Mouse (Mus musculus) adrenal gland (tissue): Measurements from ENCODE around the gene Prr12.
"Not testable (repeated sequence)": the region's sequence is repeated elsewhere in the genome, so short reads cannot be mapped to it uniquely, and the experiment has no call there.

Experiments used
- intact Hi-C: fragments of 180-260 bp; cut with DNase I; formaldehyde crosslinking; loops from one replicate; pipeline ENCODE4 v1.15.1; 2025
- long read RNA-seq, 2 experiments: library from polyadenylated mRNA; unstranded; transcript quantifications; one replicate each; pipeline ENCODE4 v2.0.0; 2020; ENCODE audit warnings: borderline replicate concordance in 1 of 2; ENCODE audit not compliant: insufficient replicate concordance in 1 of 2

Gene Prr12
- long read RNA-seq, experiment 1, partial matches to known transcripts, result 1 of 4 reads
- long read RNA-seq, experiment 1, other reads (novel, unspliced or antisense), result 1 of 4 reads
- long read RNA-seq, experiment 2, partial matches to known transcripts, result 1 of 3 reads
- long read RNA-seq, experiment 2, other reads (novel, unspliced or antisense), result 0 of 3 reads

DNA sequence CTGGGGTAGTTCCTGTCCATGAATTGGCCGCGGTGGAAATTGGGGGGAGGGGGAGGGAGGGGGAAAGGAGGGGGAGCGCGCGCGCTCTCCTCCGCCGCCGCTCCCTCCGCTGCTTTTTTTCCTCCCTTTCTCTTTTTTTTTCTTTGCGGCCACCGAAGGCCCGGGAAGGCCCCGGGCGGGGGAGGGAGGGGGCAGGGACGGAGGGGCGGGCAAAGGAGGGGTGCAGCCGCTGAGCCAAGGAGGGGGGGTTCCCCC, at the start of gene Prr12:
Gene Prr12 (minus strand): TSS at position 20 of the 255 bp plus-strand sequence.
- intact Hi-C loops, result loop anchor here (5.0 kb wide), 1 partner anchor 35 kb away; the partner anchor contains the start of genes Rras and Scaf1

DNA sequence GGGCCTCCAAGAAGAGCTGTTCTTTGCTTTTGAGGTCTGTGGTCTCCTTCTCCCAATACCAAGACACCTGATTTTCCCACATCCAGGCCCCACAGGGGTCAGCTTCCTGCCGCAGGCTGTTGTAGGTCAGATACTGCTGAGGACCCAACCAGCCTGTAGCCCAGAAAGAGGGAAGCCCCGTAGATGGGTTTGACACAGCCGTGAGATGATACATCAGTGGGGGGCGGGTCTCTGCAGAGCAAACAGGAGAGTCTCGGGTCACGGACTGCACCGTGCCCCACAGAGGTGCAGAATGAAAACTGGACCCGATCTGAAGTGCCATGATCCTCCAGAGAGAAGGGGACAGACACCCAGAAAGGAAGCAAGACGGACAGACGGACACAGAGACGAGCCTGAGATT, 49.8 kb upstream of the Prr12 start:
- intact Hi-C loops, result no loop called here

DNA sequence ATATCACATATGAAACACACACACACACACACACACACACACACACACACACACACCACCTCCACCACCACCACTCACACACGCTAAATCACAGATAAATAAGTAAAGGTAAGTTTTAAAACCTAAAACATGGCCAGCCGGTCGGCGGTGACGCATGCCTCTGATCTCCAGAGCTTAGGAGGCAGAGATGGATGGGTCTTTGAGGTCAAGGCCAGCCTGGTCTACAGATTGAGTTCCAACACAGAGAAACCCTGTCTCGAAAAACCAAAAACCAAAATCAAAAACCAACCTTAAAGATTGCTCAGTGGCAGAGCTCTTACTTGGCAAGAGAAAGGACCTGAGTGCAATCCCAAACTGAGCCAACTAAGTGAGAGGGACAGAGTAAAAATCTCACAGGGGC, 47.4 kb upstream of the Prr12 start:
- intact Hi-C loops, result no loop called here

DNA sequence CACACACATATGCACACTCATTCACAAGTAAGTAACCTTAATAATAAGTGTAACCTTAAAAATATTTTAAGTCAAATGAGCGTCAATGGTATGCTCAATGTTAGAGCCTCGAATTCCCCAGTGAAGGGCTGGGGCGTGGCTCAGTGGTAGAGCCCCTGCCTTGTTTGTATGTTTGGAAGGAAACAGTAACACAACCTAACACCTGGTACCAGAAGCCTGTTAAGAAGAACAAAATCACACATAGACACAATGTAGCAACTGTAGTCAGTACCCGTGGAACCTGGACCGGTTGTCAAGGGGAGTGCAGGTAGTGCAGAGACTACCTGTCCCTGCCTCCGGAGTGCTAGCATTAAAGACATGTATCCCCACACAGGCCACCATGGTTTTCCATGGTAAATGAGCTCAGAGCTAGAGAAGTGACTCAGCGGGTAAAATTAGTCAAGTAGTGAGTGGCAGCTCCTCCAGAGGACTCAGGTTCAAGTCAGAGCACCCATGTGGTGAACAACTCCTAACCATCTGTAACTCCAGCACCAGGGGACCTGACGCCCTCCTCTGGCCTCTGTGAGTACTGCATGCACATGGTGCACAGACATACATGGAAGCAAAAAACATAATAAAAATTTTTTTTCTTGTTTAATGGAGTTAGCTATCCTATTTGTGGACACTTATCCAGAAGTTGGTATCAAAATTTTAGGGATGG, 46.0 kb upstream of the Prr12 start:
- intact Hi-C loops, result no loop called here

DNA sequence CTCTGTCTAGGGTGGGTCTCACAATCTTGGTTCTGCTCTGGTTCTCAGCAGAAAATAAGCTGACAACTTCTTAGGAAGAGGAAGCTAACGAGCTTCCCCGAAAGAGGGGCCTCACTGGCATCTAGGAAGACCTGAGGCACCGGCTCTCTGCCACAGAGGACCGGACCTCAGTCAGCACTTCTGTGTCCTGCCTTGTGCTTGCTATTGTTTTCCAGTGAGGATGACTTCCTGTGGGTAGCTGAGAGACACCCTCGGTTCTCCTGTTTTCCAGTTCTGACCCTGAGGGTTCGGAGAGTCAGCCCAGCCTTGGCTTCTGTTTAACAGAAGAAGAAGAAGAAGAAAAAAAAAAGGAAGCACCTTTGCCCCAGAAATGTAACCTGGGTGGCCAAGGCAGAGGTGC, 44.8 kb upstream of the Prr12 start:
- intact Hi-C loops, result no loop called here

DNA sequence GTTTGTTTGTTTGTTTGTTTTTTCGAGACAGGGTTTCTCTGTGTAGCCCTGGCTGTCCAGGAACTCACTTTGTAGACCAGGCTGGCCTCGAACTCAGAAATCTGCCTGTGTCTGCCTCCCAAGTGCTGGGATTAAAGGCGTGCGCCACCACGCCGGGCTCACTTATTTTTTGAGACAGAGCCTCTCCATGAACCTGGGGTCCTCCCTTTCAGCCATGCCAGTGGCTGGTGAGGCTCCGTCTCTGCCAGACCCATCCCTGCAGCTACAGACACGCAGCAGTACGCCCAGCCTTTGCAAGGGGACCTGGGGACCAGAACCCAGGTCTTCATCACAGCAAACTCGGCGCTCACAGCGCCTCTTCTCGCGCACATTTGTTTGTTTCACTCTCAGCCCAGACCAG, 43.3 kb upstream of the Prr12 start:
- intact Hi-C loops, result not testable (repeated sequence)

DNA sequence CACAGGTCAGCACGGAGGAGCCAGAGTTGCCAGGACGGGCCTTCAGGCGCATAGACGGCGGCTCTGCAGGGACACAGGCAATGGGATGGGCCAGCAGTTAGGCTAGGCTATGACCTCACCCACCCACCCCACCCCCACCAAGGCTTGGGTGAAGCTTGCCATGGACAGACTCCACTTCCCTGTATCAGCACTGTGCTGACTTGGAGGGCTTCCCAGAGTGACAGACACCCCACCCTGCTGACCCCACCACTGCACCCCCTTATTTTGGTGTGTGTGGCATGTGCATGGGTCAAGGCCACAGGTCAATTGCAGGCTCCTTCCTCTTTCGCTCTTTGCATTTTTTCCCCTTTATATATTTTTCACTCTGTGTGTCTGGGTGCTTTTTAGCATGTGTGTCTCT, 42.7 kb upstream of the Prr12 start:
- intact Hi-C loops, result no loop called here

DNA sequence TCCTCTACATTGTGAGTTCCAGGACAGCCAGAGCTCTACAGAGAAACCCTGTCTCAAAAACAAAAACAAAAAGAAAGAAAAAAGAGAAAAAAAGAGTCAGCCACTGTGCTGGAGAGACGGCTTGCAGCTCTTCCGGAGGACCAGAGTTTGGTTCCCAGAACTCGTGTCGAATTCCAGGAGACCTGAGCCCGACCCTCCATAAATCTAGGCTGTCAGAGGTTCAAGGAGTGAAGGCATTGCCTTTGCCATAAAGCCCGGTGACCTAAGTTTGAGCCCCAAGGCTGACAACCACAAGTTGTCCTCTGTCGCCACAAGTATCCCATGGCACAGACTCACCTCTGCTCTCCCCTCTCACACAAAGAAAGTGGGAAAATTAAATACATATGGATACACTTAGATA, 41.4 kb upstream of the Prr12 start:
- intact Hi-C loops, result loop anchor here (5.0 kb wide), 1 partner anchor 108 kb away; the partner anchor contains the start of gene Ccdc155

DNA sequence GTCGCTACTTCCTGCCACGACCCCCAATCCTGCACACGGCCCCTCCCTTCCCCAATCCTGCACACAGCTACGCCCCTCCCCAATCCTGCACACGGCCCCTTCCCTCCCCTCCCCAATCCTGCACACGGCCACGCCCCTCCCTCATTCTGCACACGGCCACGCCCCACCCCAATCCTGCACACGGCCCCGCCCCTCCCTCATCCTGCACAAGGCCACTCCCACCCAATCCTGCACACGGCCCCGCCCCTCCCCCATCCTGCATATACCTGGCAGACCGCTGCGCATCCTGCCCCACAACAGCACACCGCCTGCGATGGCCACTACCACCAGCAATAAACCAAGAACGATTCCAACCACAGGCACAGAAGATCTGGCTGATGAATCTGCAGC, 40.8 kb upstream of the Prr12 start:
- intact Hi-C loops, result loop anchor here (5.0 kb wide), 1 partner anchor 109 kb away; the partner anchor contains the start of gene Ccdc155

DNA sequence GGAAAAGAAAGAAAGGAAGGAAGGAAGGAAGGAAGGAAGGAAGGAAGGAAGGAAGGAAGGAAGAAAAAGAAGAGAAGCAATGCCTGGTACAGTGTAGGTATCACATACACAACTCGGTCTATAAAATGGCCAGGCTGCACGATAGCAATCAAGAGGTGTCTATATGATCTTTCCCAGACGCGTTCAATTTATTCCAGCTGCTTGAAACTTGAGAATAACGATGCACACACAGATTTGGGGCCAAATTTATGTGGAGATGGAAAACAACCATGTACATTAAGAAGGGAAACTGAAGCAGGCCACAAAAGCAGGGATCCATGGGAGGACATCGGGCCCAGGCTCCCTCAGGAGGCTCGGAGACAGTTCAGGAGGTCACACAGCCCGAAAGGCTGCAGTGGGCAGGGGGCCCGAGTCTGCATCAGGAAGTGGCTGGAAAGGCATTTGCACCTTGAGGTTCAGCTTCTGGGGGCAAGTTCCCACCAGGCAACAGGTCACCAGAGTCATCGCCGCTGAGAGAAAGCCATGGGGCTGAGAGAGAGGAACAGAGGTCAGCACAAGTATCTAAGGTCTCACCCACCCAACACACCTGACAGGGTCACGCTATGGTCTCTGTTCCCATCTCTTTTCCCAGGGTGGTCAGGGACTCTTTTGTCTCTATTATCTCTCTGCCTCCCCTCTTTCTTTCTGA, 40.3 kb upstream of the Prr12 start:
- intact Hi-C loops, result loop anchor here (5.0 kb wide), 1 partner anchor 109 kb away; the partner anchor contains the start of gene Ccdc155

DNA sequence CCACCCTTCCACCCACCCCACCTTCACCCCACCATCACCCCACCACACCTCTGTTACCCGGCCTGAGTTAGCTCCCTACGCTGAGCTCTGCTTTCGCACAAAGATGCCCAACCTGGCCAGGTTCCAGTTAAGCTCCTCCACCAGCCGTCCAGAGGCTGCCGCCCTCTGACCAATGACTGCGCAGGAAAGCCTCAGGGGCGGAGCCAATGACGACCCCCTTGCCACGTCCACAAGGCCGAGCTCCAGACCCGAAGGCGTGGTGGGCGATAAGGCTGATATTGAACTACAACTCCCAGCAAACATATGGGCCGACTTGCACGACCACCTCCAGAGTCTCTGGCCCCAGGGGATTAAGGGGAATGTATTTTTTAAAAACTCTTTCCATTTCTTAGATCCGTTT, 39.4 kb upstream of the Prr12 start, which contains the start of gene Rcn3:
Gene Rcn3 (minus strand): TSS at position 174 of the 400 bp plus-strand sequence.
- intact Hi-C loops, result loop anchor here (5.0 kb wide), 1 partner anchor 110 kb away; the partner anchor contains the start of gene Ccdc155

DNA sequence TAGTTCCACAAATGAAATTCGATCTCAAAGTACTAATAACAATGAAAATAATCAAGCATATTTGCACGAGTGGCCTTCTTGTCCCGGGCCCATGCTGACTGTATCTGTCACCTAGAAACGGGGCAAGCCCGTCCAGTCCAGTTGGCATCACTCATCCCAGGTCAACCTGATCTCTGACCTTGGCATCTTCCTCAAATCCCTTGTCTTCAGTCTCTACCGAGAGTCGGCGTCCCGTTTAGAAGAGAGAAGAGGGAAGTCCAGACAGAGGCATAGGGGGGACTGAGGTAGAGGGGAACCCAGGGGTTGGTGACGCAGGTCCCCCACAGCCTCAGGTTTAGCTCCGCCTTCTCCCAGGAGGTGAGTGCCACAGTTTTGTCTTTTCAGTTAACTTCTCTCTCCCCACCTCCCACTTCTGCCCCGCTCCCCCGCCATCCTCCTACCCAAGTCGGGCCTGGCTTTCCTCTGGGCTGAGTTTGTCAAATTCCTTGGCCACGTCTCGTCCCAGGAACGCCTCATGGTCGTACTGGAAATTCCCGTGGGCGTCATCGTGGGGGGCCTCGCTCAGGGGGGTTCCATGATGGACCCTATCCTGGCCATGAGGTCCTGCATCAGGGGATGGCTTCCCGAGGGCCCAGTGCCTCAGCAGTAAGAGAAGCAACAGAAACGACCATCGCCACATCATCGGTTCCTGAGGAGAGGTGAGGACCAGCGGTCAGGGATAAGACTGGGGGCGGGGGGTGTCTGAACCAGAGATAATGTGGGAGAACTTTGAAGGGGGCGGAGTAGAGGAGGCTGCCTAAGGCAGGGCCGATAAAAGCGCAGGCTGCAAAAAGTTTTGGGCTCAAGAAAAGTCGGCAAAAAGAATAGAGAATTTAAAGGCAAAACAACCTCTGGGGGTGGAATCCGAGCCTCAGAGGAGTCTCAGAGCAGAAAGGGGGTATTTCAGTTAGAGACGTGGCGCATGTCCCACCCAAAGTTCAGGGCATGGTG, 38.6 kb upstream of the Prr12 start:
- intact Hi-C loops, result loop anchor here (5.0 kb wide), 1 partner anchor 111 kb away; the partner anchor contains the start of gene Ccdc155

DNA sequence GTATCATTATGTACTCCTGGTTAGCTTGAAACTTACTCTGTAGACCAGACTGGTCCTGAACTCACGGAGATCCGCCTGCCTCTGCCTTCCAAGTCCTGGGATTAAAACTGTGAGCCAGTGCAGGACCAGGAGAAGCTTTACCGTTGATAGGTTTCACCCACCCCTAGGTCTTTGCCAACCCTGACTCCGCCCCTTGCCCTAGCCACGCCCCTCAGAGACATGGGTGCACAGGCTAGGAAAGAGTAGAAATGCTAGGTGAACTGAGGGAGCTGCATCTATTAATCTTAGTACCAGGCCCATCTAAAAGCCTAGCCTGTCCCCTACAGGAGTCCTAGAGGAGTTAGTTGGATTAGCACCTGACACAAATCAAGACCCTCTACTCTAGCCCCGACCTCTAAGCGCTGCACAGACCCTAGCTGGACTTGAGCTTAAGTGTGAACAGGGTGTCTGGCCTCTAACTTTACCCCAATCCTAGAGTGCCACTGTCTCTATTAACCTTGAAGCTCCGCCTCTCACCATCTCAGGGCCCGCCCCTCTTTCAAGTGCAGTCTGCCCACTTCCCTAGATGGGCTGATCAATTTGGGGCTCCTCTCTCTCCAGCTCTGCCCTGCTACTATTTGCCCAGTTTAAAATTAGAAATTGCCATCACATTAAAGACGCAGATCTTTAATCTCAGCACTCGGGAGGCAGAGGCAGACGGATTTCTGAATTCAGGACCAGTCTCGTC, 37.7 kb upstream of the Prr12 start:
- intact Hi-C loops, result loop anchor here (5.0 kb wide), 1 partner anchor 112 kb away; the partner anchor contains the start of gene Ccdc155

DNA sequence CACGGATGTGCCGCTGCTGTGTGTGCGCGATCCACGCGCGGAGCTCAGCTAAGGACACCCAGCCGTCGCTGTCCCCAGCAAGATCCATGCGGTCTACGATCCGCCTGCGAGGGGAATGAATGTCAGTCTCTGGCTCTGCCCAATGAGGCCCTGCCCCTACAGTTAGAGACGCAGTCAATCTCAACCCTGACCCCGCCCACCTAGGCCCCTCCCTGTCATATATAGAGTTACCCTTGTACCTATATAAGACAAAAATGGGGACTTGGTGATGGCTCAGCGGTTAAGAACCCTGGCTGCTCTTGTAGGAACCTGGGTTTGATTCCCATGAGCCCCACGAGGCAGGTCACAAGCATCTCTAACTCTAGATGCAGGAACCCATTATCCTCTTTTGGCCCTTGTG, 35.9 kb upstream of the Prr12 start:
- intact Hi-C loops, result no loop called here

DNA sequence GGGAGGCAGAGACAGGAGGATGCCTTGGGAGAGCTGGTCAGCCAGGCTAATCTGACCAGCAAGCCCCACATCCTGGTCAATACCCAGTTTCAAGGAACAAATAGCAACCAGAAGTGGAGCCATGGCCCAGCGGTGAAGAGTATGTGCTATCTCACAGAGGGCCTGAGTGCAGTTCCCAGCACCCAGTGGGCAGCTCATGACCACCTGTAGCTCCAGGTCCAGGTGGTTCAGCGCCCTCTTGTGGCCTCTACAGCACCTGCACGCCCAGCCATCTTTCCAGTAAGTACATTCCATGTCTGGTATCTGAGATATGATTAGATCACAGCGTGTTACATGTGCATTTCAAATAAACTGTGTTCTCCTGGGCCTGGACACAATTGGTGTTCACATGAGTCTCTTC, 33.4 kb upstream of the Prr12 start:
- intact Hi-C loops, result no loop called here

DNA sequence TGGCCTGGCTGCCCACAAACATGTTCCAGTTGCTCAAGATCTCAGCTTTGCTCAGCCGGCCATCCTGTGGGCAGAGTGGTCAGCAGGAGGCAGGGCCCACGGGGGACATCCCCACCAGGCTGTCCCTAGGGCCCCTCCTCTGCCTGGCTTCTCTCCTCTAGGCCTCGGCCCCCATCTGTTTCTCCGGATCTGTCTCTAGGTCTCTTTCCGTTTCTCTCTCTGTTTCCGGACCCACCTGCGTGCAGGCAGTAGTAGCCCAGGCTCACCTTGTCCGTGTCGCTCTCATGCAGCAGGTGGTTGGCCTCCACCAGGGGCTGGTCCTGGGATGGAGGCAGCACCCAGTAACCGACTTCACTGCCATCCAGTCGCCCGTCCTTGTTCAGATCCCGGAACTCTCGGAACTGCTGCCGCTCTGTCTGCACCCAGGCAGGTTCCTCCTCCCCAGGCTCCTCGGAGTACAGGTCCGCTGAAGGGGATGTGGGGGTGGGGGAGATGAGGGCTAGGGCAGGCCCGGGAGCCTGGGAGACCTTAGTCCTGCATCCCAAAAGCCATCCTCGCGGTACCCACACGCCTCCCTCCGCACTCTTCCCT, 30.7 kb upstream of the Prr12 start:
- intact Hi-C loops, result loop anchor here (5.0 kb wide), 1 partner anchor 39 kb away; the partner anchor contains the start of gene Rps11

DNA sequence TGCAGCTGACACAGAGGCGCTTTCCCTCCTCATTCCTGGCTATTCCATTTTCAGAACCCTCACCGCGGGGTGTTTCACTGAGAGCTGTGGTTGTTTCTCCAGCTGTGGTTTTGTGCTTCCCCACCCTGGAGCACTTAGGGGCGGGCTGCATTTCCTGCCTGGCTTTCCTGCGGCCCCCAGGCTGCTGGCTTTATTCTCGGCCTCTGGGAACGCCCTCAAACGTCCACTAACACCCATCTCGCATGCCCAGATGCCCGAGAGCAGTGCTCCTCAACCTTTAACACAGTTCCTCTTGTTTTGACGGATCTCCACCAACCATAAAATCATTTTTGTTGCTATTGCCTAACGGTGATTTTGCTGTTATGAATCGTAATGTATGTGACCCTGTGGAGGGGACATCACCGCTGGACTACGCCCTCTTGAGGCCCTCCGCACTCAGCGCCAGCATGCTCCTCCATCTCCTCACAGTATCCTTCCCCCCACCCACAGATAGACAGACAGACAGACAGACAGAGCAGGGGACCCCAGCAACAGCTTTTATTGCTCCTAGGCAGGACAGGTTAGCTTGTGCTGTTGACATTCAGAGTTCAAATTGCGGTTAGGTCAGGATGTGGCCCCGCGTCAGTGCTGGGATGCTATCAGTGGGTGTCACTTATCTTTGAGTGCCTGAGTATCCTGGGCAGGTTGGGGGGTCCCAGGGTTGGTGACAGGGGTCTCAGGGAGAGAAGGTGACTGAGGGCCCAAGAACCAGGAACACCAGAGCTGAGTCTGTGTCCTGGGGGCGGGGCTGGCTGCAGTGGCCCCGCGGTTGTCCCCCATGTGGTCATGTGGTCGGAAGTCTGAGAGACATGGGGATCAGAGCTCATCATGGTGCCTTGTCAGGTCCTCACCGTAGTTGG, 30.0 kb upstream of the Prr12 start:
- intact Hi-C loops, result loop anchor here (5.0 kb wide), 1 partner anchor 40 kb away; the partner anchor contains the start of gene Rps11

DNA sequence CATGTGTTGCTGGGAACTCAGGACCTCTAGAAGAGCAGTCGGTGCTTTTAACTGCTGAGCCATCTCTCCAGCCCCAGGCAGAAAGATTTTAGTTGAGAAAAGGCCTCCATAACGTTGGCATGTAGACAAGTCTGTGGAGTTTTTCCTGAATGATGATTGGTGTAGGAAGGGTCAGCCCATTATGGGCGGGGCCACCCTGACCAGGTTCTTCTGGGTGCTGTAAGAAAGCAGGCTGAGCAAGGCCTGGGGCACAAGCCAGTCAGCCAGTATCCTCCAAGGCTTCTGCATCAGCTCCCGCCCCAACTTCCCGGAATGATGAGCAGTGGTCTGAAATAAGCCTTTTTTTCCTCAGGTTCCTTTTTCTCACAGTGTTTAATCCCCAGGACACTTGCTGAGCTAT, 28.3 kb upstream of the Prr12 start:
- intact Hi-C loops, result loop anchor here (5.0 kb wide), 1 partner anchor 41 kb away; the partner anchor contains the start of gene Rps11

DNA sequence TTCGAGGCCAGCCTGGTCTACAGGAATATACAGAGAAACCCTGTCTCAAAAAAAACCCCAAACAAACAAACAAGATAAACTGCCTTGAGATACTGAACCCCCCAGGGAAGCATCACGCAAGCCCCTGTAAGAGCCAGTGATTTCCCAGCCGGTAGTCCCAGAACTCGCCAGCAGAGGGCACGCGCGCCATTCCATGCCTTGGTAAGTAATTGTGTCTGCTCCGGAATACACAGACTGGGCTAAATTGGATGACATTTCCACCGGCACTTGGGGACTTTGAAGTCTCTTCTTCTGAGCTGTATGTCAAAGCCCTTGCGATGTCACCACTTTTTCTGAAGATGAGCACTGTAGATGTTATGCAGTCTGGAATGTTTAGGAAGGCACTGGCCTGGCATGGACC, 27.2 kb upstream of the Prr12 start:
- intact Hi-C loops, result loop anchor here (1.0 to 5.0 kb wide), 3 partner anchors 42 to 122 kb away; partner anchors contain the start of genes Ccdc155, Flt3l, Gm45713 and Rps11
